Mouse (Mus musculus): ENCODE measurements around the gene Msantd1. TPM values are rescaled to one million over a fixed set of nuclear protein-coding genes. Genes with fewer than 3 reads are reported as not detected.

Gene Msantd1
- total RNA-seq, 1 experiment = 1.1 TPM

DNA sequence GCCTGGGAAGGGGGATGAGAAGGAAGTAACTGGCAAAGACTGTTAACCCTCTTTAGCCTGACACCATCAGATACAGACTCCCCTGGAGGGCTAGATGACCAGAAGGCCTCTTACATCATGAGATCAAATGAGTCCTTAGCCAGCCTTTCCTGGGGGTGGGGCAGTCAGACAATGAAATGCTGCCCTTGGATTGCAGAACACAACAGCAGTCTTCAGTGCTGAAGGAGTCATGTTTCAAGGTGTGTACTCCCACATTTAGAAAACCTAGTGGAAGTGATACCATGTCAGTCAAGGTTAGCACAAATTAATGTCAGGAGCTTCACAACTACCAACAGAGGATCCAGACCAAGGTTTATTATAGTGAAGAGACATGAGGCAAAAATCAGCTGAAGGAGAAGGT is 5.4 kb upstream of the Msantd1 start:
- Histone ChIP-seq H3K27ac (ENCODE audit: insufficient read depth, low read depth, low read length, poor library complexity, severe bottlenecking) (no peak overlapping the region), H3K4me1 (ENCODE audit: control insufficient read depth in 2 of 2, insufficient read depth in 2 of 2, low read length in 2 of 2, poor library complexity in 1 of 2) (0 out of 4 replicates have a peak, but pooled peaks cover 0 to 1% of the 10 kb centered on the region in 2 experiments), H3K9ac (ENCODE audit: insufficient read depth, low read depth, low read length, poor library complexity, severe bottlenecking) (no peak overlapping the region), H3K9me3 (ENCODE audit: control insufficient read depth, insufficient read depth, low read depth, low read length) (no peaks in the 10 kb centered on the region), H3K36me3 (ENCODE audit: control insufficient read depth, insufficient read depth, low read length, poor library complexity, severe bottlenecking) (peaks cover 24% of the 10 kb centered on the region), H3K4me3 (ENCODE audit: insufficient read depth in 1 of 2, low read depth in 1 of 2, low read length in 2 of 2, poor library complexity in 1 of 2, severe bottlenecking in 1 of 2) (no peak overlapping the region)
- in situ Hi-C loops (cut with MboI; ENCODE audit: low sequenced_read_pairs in 2 of 2, unreplicated experiment in 2 of 2) = no loop called here
- no peak for TF ChIP-seq MAFK (IDR thresholded peaks at IDR 0.05; ENCODE audit: insufficient read depth, low read depth, low read length)
- TF ChIP-seq HCFC1 (IDR thresholded peaks at IDR 0.05; ENCODE audit: borderline replicate concordance, insufficient read depth, low read length) = no peak
- TF ChIP-seq ZC3H11A (IDR thresholded peaks at IDR 0.05; ENCODE audit: borderline replicate concordance, low read depth, low read length) = no peak
- DNase-seq (ENCODE audit: low read depth, low spot score) = no peak

GRCm38 (mm10) chr5:34902811-34903385 is 4.9 kb upstream of the Msantd1 start:
- DNase-seq (ENCODE audit: low read depth, low spot score) = no peak
- no peak for TF ChIP-seq ZC3H11A (IDR thresholded peaks at IDR 0.05; ENCODE audit: borderline replicate concordance, low read depth, low read length)
- no peak for TF ChIP-seq HCFC1 (IDR thresholded peaks at IDR 0.05; ENCODE audit: borderline replicate concordance, insufficient read depth, low read length)
- TF ChIP-seq ZNF384 (IDR thresholded peaks at IDR 0.05; ENCODE audit: low read depth, low read length) = no peak
- TF ChIP-seq CHD2 (IDR thresholded peaks at IDR 0.05; ENCODE audit: low read depth, low read length) = no peak
- TF ChIP-seq MAFK (IDR thresholded peaks at IDR 0.05; ENCODE audit: insufficient read depth, low read depth, low read length) = no peak
- Histone ChIP-seq H3K27ac (ENCODE audit: insufficient read depth, low read depth, low read length, poor library complexity, severe bottlenecking) (no peak overlapping the region), H3K4me1 (ENCODE audit: control insufficient read depth in 2 of 2, insufficient read depth in 2 of 2, low read length in 2 of 2, poor library complexity in 1 of 2) (0 out of 4 replicates have a peak, but pooled peaks cover 0 to 1% of the 10 kb centered on the region in 2 experiments), H3K9ac (ENCODE audit: insufficient read depth, low read depth, low read length, poor library complexity, severe bottlenecking) (no peak overlapping the region), H3K36me3 (ENCODE audit: control insufficient read depth, insufficient read depth, low read length, poor library complexity, severe bottlenecking) (peaks cover 26% of the 10 kb centered on the region), H3K4me3 (ENCODE audit: insufficient read depth in 1 of 2, low read depth in 1 of 2, low read length in 2 of 2, poor library complexity in 1 of 2, severe bottlenecking in 1 of 2) (no peak overlapping the region), H3K9me3 (ENCODE audit: control insufficient read depth, insufficient read depth, low read depth, low read length) (no peaks in the 10 kb centered on the region)
- in situ Hi-C loops (cut with MboI; ENCODE audit: low sequenced_read_pairs in 2 of 2, unreplicated experiment in 2 of 2) = no loop called here

- Histone ChIP-seq H3K9me3 (ENCODE audit: control insufficient read depth, insufficient read depth, low read depth, low read length) (no peaks in the 10 kb centered on the region), H3K27ac (ENCODE audit: insufficient read depth, low read depth, low read length, poor library complexity, severe bottlenecking) (no peak overlapping the region), H3K36me3 (ENCODE audit: control insufficient read depth, insufficient read depth, low read length, poor library complexity, severe bottlenecking) (peaks cover 24% of the 10 kb centered on the region), H3K4me1 (ENCODE audit: control insufficient read depth in 2 of 2, insufficient read depth in 2 of 2, low read length in 2 of 2, poor library complexity in 1 of 2) (peaks cover 1 to 8% of the 10 kb centered on the region in 2 experiments; a peak in 1 of 4 replicates), H3K4me3 (ENCODE audit: insufficient read depth in 1 of 2, low read depth in 1 of 2, low read length in 2 of 2, poor library complexity in 1 of 2, severe bottlenecking in 1 of 2) (no peak overlapping the region), H3K9ac (ENCODE audit: insufficient read depth, low read depth, low read length, poor library complexity, severe bottlenecking) (no peak overlapping the region)
- DNase-seq (ENCODE audit: low read depth, low spot score) = no peak
- no peak for TF ChIP-seq CHD2 (IDR thresholded peaks at IDR 0.05; ENCODE audit: low read depth, low read length)
- no peak for TF ChIP-seq HCFC1 (IDR thresholded peaks at IDR 0.05; ENCODE audit: borderline replicate concordance, insufficient read depth, low read length)
- no peak for TF ChIP-seq ZNF384 (IDR thresholded peaks at IDR 0.05; ENCODE audit: low read depth, low read length)
- no peak for TF ChIP-seq MAFK (IDR thresholded peaks at IDR 0.05; ENCODE audit: insufficient read depth, low read depth, low read length)
- no peak for TF ChIP-seq ZC3H11A (IDR thresholded peaks at IDR 0.05; ENCODE audit: borderline replicate concordance, low read depth, low read length)
- in situ Hi-C loops (cut with MboI; ENCODE audit: low sequenced_read_pairs in 2 of 2, unreplicated experiment in 2 of 2) = no loop called here
Measured at GRCm38 (mm10) chr5:34904412-34904811, 3.4 kb upstream of the Msantd1 start.

DNA sequence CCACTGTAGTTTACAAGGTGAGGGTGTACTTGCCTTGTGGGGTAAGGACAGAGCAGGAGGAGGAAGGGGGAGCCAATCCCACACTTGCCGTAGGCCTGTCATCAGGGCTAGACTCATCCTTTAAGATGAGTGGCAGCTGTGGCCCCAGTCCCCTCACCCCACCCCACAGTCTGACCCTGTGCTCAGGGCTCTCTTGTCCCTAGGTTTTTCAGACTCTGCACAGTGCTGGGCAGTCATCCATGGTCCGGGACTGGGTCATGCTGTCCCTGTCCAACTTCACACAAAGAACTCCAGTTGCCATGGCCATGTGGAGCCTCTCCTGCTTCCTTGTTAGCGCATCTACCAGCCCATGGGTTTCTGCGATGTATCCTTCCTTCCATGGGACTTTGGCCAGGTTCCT is 582 bp upstream of the Msantd1 start:
- TF ChIP-seq ZC3H11A (IDR thresholded peaks at IDR 0.05; ENCODE audit: borderline replicate concordance, low read depth, low read length) (no peak), ZNF384 (IDR thresholded peaks at IDR 0.05; ENCODE audit: low read depth, low read length) (no peak), MAFK (IDR thresholded peaks at IDR 0.05; ENCODE audit: insufficient read depth, low read depth, low read length) (no peak), HCFC1 (IDR thresholded peaks at IDR 0.05; ENCODE audit: borderline replicate concordance, insufficient read depth, low read length) (no peak), CHD2 (IDR thresholded peaks at IDR 0.05; ENCODE audit: low read depth, low read length) (no peak)
- Histone ChIP-seq H3K9me3 (ENCODE audit: control insufficient read depth, insufficient read depth, low read depth, low read length) (no peaks in the 10 kb centered on the region), H3K27ac (ENCODE audit: insufficient read depth, low read depth, low read length, poor library complexity, severe bottlenecking) (no peak overlapping the region), H3K9ac (ENCODE audit: insufficient read depth, low read depth, low read length, poor library complexity, severe bottlenecking) (no peak overlapping the region), H3K36me3 (ENCODE audit: control insufficient read depth, insufficient read depth, low read length, poor library complexity, severe bottlenecking) (peaks cover 18% of the 10 kb centered on the region; the same call in 1 of the 2 replicates), H3K4me1 (ENCODE audit: control insufficient read depth in 2 of 2, insufficient read depth in 2 of 2, low read length in 2 of 2, poor library complexity in 1 of 2) (peaks cover 1 to 8% of the 10 kb centered on the region in 2 experiments; a peak in 1 of 4 replicates), H3K4me3 (ENCODE audit: insufficient read depth in 1 of 2, low read depth in 1 of 2, low read length in 2 of 2, poor library complexity in 1 of 2, severe bottlenecking in 1 of 2) (no peak overlapping the region)
- in situ Hi-C loops (cut with MboI; ENCODE audit: low sequenced_read_pairs in 2 of 2, unreplicated experiment in 2 of 2) = no loop called here
- no peak for DNase-seq (ENCODE audit: low read depth, low spot score)
